Mouse (Mus musculus): ENCODE measurements around the gene Exoc4. TPM values are rescaled to one million over a fixed set of nuclear protein-coding genes. Genes with fewer than 3 reads are reported as not detected.

Exoc4 gene
- polyA plus RNA-seq, 1 experiment from 2014 or later, result 36.1 TPM

- 46% methylated on average over 9 of the region's 9 CpGs for WGBS (ENCODE audit: insufficient replicate concordance)
- H3K4me3 ChIP-seq (ENCODE audit: low read depth, low read length), result no peak overlapping the region
- no peaks in the 10 kb centered on the region for H3K36me3 ChIP-seq (ENCODE audit: control insufficient read depth, insufficient read depth, low read length)
- ATAC-seq (replicated peaks; ENCODE audit: insufficient number of reproducible peaks, low FRiP score, low TSS enrichment), result no peak
- no peaks in the 10 kb centered on the region for H3K27me3 ChIP-seq (ENCODE audit: control insufficient read depth, insufficient read depth, low read length)
- no peak overlapping the region for H3K9ac ChIP-seq (ENCODE audit: low read depth, low read length)
- no peak overlapping the region for H3K4me2 ChIP-seq
- peak overlapping the region; percentile 64 for H3K27ac ChIP-seq (ENCODE audit: low read depth, low read length)
- H3K4me1 ChIP-seq (ENCODE audit: control insufficient read depth, insufficient read depth, low read length), result peaks cover 31% of the 10 kb centered on the region
- H3K9me3 ChIP-seq (replicated peaks; ENCODE audit: control insufficient read depth, low read length), result no peaks in the 10 kb centered on the region
Observed at GRCm38 (mm10) chr6:33870468-33871142, 621.7 kb downstream of the Exoc4 start.

GRCm38 (mm10) chr6:33871286-33871685 is 622.4 kb downstream of the Exoc4 start:
- ATAC-seq (replicated peaks; ENCODE audit: insufficient number of reproducible peaks, low FRiP score, low TSS enrichment), result no peak
- Histone ChIP-seq H3K4me3 (ENCODE audit: low read depth, low read length) (no peak overlapping the region), H3K36me3 (ENCODE audit: control insufficient read depth, insufficient read depth, low read length) (no peaks in the 10 kb centered on the region), H3K4me1 (ENCODE audit: control insufficient read depth, insufficient read depth, low read length) (peaks cover 31% of the 10 kb centered on the region), H3K9me3 (replicated peaks; ENCODE audit: control insufficient read depth, low read length) (no peaks in the 10 kb centered on the region), H3K9ac (ENCODE audit: low read depth, low read length) (no peak overlapping the region), H3K27me3 (ENCODE audit: control insufficient read depth, insufficient read depth, low read length) (no peaks in the 10 kb centered on the region), H3K27ac (ENCODE audit: low read depth, low read length) (peak overlapping the region; percentile 50; the same call in 1 of the 2 replicates), H3K4me2 (no peak overlapping the region)
- 24% methylated on average over 1 of the region's 1 CpGs for WGBS (ENCODE audit: insufficient replicate concordance)

GRCm38 (mm10) chr6:33872192-33872591 is 623.3 kb downstream of the Exoc4 start:
- no peaks in the 10 kb centered on the region for H3K27me3 ChIP-seq (ENCODE audit: control insufficient read depth, insufficient read depth, low read length)
- 53% methylated on average over 1 of the region's 1 CpGs for WGBS (ENCODE audit: insufficient replicate concordance)
- H3K27ac ChIP-seq (ENCODE audit: low read depth, low read length), result peak overlapping the region; percentile 41; the same call in 1 of the 2 replicates
- no peaks in the 10 kb centered on the region for H3K9me3 ChIP-seq (replicated peaks; ENCODE audit: control insufficient read depth, low read length)
- ATAC-seq (replicated peaks; ENCODE audit: insufficient number of reproducible peaks, low FRiP score, low TSS enrichment), result no peak
- H3K9ac ChIP-seq (ENCODE audit: low read depth, low read length), result no peak overlapping the region
- peaks cover 31% of the 10 kb centered on the region for H3K4me1 ChIP-seq (ENCODE audit: control insufficient read depth, insufficient read depth, low read length)
- no peak overlapping the region for H3K4me2 ChIP-seq
- no peaks in the 10 kb centered on the region for H3K36me3 ChIP-seq (ENCODE audit: control insufficient read depth, insufficient read depth, low read length)
- H3K4me3 ChIP-seq (ENCODE audit: low read depth, low read length), result no peak overlapping the region

GRCm38 (mm10) chr6:33873000-33873399 is 624.1 kb downstream of the Exoc4 start:
- Histone ChIP-seq H3K27me3 (ENCODE audit: control insufficient read depth, insufficient read depth, low read length) (no peaks in the 10 kb centered on the region), H3K36me3 (ENCODE audit: control insufficient read depth, insufficient read depth, low read length) (no peaks in the 10 kb centered on the region), H3K9me3 (replicated peaks; ENCODE audit: control insufficient read depth, low read length) (no peaks in the 10 kb centered on the region), H3K4me3 (ENCODE audit: low read depth, low read length) (no peak overlapping the region), H3K27ac (ENCODE audit: low read depth, low read length) (no peak overlapping the region), H3K9ac (ENCODE audit: low read depth, low read length) (no peak overlapping the region), H3K4me2 (no peak overlapping the region), H3K4me1 (ENCODE audit: control insufficient read depth, insufficient read depth, low read length) (peaks cover 31% of the 10 kb centered on the region)
- no peak for ATAC-seq (replicated peaks; ENCODE audit: insufficient number of reproducible peaks, low FRiP score, low TSS enrichment)
- WGBS (ENCODE audit: insufficient replicate concordance), result 66% methylated on average over 5 of the region's 5 CpGs

GRCm38 (mm10) chr6:33874291-33875014 is 625.6 kb downstream of the Exoc4 start:
- no peaks in the 10 kb centered on the region for H3K36me3 ChIP-seq (ENCODE audit: control insufficient read depth, insufficient read depth, low read length)
- no peak overlapping the region for H3K27ac ChIP-seq (ENCODE audit: low read depth, low read length)
- H3K4me2 ChIP-seq, result no peak overlapping the region
- peaks cover 26% of the 10 kb centered on the region for H3K4me1 ChIP-seq (ENCODE audit: control insufficient read depth, insufficient read depth, low read length)
- H3K9me3 ChIP-seq (replicated peaks; ENCODE audit: control insufficient read depth, low read length), result no peaks in the 10 kb centered on the region
- H3K9ac ChIP-seq (ENCODE audit: low read depth, low read length), result no peak overlapping the region
- no peak overlapping the region for H3K4me3 ChIP-seq (ENCODE audit: low read depth, low read length)
- WGBS (ENCODE audit: insufficient replicate concordance), result 67% methylated on average over 8 of the region's 8 CpGs
- no peaks in the 10 kb centered on the region for H3K27me3 ChIP-seq (ENCODE audit: control insufficient read depth, insufficient read depth, low read length)
- no peak for ATAC-seq (replicated peaks; ENCODE audit: insufficient number of reproducible peaks, low FRiP score, low TSS enrichment)

- H3K27me3 ChIP-seq (ENCODE audit: control insufficient read depth, insufficient read depth, low read length), result no peaks in the 10 kb centered on the region
- H3K36me3 ChIP-seq (ENCODE audit: control insufficient read depth, insufficient read depth, low read length), result no peaks in the 10 kb centered on the region
- H3K9ac ChIP-seq (ENCODE audit: low read depth, low read length), result no peak overlapping the region
- 71% methylated on average over 9 of the region's 9 CpGs for WGBS (ENCODE audit: insufficient replicate concordance)
- no peak overlapping the region for H3K4me2 ChIP-seq
- no peaks in the 10 kb centered on the region for H3K9me3 ChIP-seq (replicated peaks; ENCODE audit: control insufficient read depth, low read length)
- H3K27ac ChIP-seq (ENCODE audit: low read depth, low read length), result no peak overlapping the region
- H3K4me1 ChIP-seq (ENCODE audit: control insufficient read depth, insufficient read depth, low read length), result peaks cover 3% of the 10 kb centered on the region; the same call in 1 of the 2 replicates
- H3K4me3 ChIP-seq (ENCODE audit: low read depth, low read length), result no peak overlapping the region
- ATAC-seq (replicated peaks; ENCODE audit: insufficient number of reproducible peaks, low FRiP score, low TSS enrichment), result no peak
Observed at GRCm38 (mm10) chr6:33884141-33884683, 635.3 kb downstream of the Exoc4 start.

- 93% methylated on average over 2 of the region's 2 CpGs for WGBS (ENCODE audit: insufficient replicate concordance)
- no peaks in the 10 kb centered on the region for H3K36me3 ChIP-seq (ENCODE audit: control insufficient read depth, insufficient read depth, low read length)
- H3K4me2 ChIP-seq, result no peak overlapping the region
- no peaks in the 10 kb centered on the region for H3K9me3 ChIP-seq (replicated peaks; ENCODE audit: control insufficient read depth, low read length)
- no peak overlapping the region for H3K27ac ChIP-seq (ENCODE audit: low read depth, low read length)
- ATAC-seq (replicated peaks; ENCODE audit: insufficient number of reproducible peaks, low FRiP score, low TSS enrichment), result no peak
- H3K4me1 ChIP-seq (ENCODE audit: control insufficient read depth, insufficient read depth, low read length), result peaks cover 6% of the 10 kb centered on the region
- H3K9ac ChIP-seq (ENCODE audit: low read depth, low read length), result no peak overlapping the region
- no peaks in the 10 kb centered on the region for H3K27me3 ChIP-seq (ENCODE audit: control insufficient read depth, insufficient read depth, low read length)
- H3K4me3 ChIP-seq (ENCODE audit: low read depth, low read length), result no peak overlapping the region
Observed at GRCm38 (mm10) chr6:33886941-33887340, 638.1 kb downstream of the Exoc4 start.

GRCm38 (mm10) chr6:33890926-33891325 is 642.0 kb downstream of the Exoc4 start:
- H3K4me3 ChIP-seq (ENCODE audit: low read depth, low read length), result no peak overlapping the region
- no peak overlapping the region for H3K9ac ChIP-seq (ENCODE audit: low read depth, low read length)
- H3K27ac ChIP-seq (ENCODE audit: low read depth, low read length), result no peak overlapping the region
- no peak overlapping the region for H3K4me2 ChIP-seq
- no peaks in the 10 kb centered on the region for H3K27me3 ChIP-seq (ENCODE audit: control insufficient read depth, insufficient read depth, low read length)
- no peaks in the 10 kb centered on the region for H3K36me3 ChIP-seq (ENCODE audit: control insufficient read depth, insufficient read depth, low read length)
- no peaks in the 10 kb centered on the region for H3K9me3 ChIP-seq (replicated peaks; ENCODE audit: control insufficient read depth, low read length)
- H3K4me1 ChIP-seq (ENCODE audit: control insufficient read depth, insufficient read depth, low read length), result peaks cover 15% of the 10 kb centered on the region
- ATAC-seq (replicated peaks; ENCODE audit: insufficient number of reproducible peaks, low FRiP score, low TSS enrichment), result no peak
- 80% methylated on average over 1 of the region's 1 CpGs for WGBS (ENCODE audit: insufficient replicate concordance)
